Mouse (Mus musculus): Measurements from ENCODE around the gene Pml.

- TF ChIP-seq CTCF (IDR thresholded peaks at IDR 0.05; ENCODE audit: low read depth): no peak
- TF ChIP-seq EP300 (IDR thresholded peaks at IDR 0.05; ENCODE audit: low read depth): no peak
Measured at GRCm38 (mm10) chr9:58294527-58294926, 44.9 kb upstream of the Pml start.
